Mouse (Mus musculus) hindbrain, embryonic 10.5 days (tissue): ENCODE results near the gene Pcx. TPM values are rescaled to one million over a fixed set of nuclear protein-coding genes. Genes with fewer than 3 reads are reported as not detected.

Source experiments
- DNase-seq: peaks from one replicate; pipeline ENCODE4 v3.0.0-alpha.2; 2017; ENCODE audit warnings: low spot score
- H3K27ac ChIP-seq: fragments of 300-500 bp; sonication (generic); 2 replicates; pipeline ENCODE4 v1.5.1; 2016; ENCODE audit warnings: mild to moderate bottlenecking, moderate library complexity
- H3K27me3 ChIP-seq: fragments of 300-500 bp; sonication (generic); 2 replicates; pipeline ENCODE4 v1.6.1; 2016; ENCODE audit warnings: mild to moderate bottlenecking; ENCODE audit not compliant: poor library complexity, insufficient read depth, severe bottlenecking
- H3K36me3 ChIP-seq: fragments of 300-500 bp; sonication (generic); 2 replicates; pipeline ENCODE4 v1.6.1; 2016; ENCODE audit warnings: mild to moderate bottlenecking, moderate library complexity
- H3K4me1 ChIP-seq: fragments of 300-500 bp; sonication (generic); replicated peaks from 2 replicates; pipeline ENCODE4 v1.6.1; 2016; ENCODE audit warnings: mild to moderate bottlenecking
- H3K4me3 ChIP-seq: fragments of 300-500 bp; sonication (generic); 2 replicates; pipeline ENCODE4 v1.5.1; 2016; ENCODE audit warnings: mild to moderate bottlenecking, moderate library complexity
- H3K9me3 ChIP-seq: fragments of 300-500 bp; sonication (generic); 2 replicates; pipeline ENCODE4 v1.6.1; 2016; ENCODE audit warnings: mild to moderate bottlenecking, moderate library complexity
- WGBS: fragments of 180-500 bp; shearing (Covaris S2); methylation state at CpG from one replicate; pipeline ENCODE4 v1.1.7; 2016; 5-methylcytosine and 5-hydroxymethylcytosine counted together
- polyA plus RNA-seq: library from polyadenylated mRNA; unstranded; fragments of >200 nt; fragmentation: Nextera tagmentation; extraction: Ambion mirVana; gene quantifications from 2 replicates; pipeline ENCODE4 v1.2.1, GENCODE M21; 2016

Gene Pcx
- polyA plus RNA-seq, 1 experiment from 2014 or later: 25.5 TPM

DNA sequence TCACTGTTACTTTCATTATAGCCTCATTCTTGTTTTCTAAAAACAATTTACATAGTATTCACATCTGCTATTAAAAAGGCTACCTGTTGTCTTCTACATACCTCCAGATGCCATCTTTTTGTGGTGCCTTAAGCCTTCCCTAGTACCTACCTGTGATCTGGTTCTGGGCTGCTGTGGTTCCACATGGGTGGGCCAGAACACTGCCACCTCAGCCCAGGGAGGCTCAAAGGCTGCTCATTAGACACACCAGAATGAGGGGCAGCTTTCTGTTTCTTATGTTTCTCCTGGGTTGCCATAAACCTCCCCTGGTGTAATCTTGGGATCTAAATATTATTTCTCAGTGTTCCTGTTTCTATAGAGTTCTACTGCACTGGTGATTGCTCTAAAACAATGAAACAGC lies 31.8 kb downstream of the Pcx start:
- H3K27ac ChIP-seq: no peak overlapping the region
- no peak overlapping the region for H3K4me3 ChIP-seq
- H3K36me3 ChIP-seq: no peaks in the 10 kb centered on the region

DNA sequence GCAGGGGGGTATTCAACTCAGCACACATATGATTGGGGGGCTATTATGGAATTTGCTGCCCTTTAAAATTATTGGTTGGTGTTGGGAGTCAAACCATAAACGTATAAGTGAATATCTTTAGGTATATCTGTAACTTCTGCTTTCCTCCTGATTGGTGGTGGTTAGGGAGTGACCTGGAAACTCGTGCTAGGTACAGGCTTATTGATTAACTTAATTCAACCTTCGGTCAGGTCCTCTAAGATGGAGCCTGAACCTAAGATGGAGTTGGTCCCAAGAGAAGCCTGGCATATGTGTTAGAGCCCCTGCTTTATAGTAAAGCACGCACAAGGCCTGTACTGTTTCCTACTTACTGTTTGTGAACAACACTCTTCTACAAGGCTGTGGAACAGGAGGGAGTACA lies 34.8 kb downstream of the Pcx start:
- no peak for DNase-seq
- 83% methylated on average over 4 of the region's 4 CpGs for WGBS
- Histone ChIP-seq H3K4me1 (no peaks in the 10 kb centered on the region), H3K4me3 (no peak overlapping the region), H3K27me3 (no peaks in the 10 kb centered on the region), H3K36me3 (no peaks in the 10 kb centered on the region), H3K9me3 (no peaks in the 10 kb centered on the region), H3K27ac (no peak overlapping the region)

More for the DNA sequence above, 31.8 kb downstream of the Pcx start:
- DNase-seq: no peak
- H3K4me1 ChIP-seq: no peaks in the 10 kb centered on the region
- H3K9me3 ChIP-seq: no peaks in the 10 kb centered on the region
- no peaks in the 10 kb centered on the region for H3K27me3 ChIP-seq

DNA sequence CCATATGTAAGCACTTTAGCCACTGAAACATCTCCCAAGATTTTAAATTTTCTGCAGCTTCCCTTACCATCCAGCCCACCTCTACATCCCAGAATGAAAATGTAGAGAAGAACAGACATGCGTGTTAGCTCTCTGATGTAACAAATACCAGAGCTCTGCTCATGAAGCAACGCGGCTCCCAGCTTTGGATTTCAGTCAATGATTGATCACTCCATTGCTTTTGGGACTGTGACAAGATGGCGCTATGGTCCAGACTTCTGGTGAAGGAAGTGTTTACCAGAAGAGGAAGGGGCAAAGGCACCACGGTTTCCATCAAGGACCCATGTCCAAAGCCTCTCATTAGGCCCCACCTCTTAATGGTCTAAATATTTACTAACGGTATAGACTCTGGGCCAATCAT lies 35.6 kb downstream of the Pcx start:
- Histone ChIP-seq H3K4me1 (no peaks in the 10 kb centered on the region), H3K27me3 (no peaks in the 10 kb centered on the region), H3K4me3 (no peak overlapping the region), H3K36me3 (no peaks in the 10 kb centered on the region), H3K9me3 (no peaks in the 10 kb centered on the region), H3K27ac (no peak overlapping the region)
- DNase-seq: no peak
- WGBS: 94% methylated on average over 6 of the region's 6 CpGs

- no peaks in the 10 kb centered on the region for H3K4me1 ChIP-seq
- H3K27ac ChIP-seq: no peak overlapping the region
- no peak overlapping the region for H3K4me3 ChIP-seq
- H3K27me3 ChIP-seq: no peaks in the 10 kb centered on the region
- no peaks in the 10 kb centered on the region for H3K9me3 ChIP-seq
- H3K36me3 ChIP-seq: no peaks in the 10 kb centered on the region
- no peak for DNase-seq
- 83% methylated on average over 6 of the region's 6 CpGs for WGBS
Measured at GRCm38 (mm10) chr19:4547801-4548200, 37.5 kb downstream of the Pcx start.

DNA sequence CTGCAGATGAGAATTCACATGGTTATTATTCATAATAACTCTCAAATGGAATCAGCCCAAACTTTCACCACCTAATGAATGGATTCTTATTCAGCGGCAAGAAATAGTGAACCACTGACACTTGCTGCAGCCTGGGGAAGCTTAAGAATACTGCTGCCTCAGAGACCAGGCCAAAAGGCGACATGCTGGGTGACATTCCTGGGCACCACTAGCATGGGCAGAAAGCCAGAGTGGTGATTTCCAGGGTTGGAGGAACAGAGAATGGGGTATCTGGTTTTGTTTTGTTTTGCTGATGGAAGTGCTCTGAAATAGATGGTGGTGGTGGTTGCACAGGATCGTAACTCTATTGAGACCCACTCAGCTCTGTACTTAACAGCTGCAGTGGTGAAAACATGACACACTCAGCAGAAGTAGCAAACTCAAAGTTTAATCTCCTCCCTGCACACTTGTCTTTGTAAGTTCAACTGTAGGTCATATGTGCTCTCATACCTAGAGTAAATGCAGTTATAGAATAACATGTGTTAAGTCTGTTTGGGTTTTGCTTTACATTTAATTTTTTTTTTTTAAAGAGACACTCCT lies 38.1 kb downstream of the Pcx start:
- H3K4me1 ChIP-seq: no peaks in the 10 kb centered on the region
- H3K9me3 ChIP-seq: no peaks in the 10 kb centered on the region
- no peak for DNase-seq
- no peak overlapping the region for H3K4me3 ChIP-seq
- WGBS: 84% methylated on average over 3 of the region's 3 CpGs
- H3K36me3 ChIP-seq: no peaks in the 10 kb centered on the region
- no peaks in the 10 kb centered on the region for H3K27me3 ChIP-seq
- H3K27ac ChIP-seq: no peak overlapping the region

DNA sequence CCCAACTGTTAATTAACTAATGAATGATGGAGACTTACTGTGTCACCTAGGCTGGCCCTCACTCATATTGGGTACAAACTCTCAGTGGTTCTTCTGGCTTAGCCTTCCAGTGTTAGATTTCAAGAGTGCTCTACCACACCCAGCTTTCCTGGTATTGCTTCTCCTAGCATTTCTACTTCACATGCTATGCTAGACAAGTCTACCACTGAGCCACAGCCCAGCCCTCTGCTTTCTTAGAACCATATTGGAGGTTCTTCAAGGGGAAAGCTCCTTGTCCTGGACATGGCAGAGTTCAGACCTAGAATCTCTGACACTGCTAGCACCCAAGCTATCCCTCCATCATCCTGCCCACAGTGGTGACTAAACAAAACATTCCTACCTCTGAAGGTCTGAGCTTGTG lies 44.0 kb downstream of the Pcx start:
- Histone ChIP-seq H3K36me3 (no peaks in the 10 kb centered on the region), H3K4me3 (no peak overlapping the region), H3K9me3 (no peaks in the 10 kb centered on the region), H3K4me1 (peaks cover 14% of the 10 kb centered on the region), H3K27me3 (no peaks in the 10 kb centered on the region), H3K27ac (no peak overlapping the region)
- DNase-seq: no peak

- Histone ChIP-seq H3K27me3 (no peaks in the 10 kb centered on the region), H3K4me3 (no peak overlapping the region), H3K36me3 (no peaks in the 10 kb centered on the region), H3K27ac (no peak overlapping the region), H3K9me3 (no peaks in the 10 kb centered on the region), H3K4me1 (peaks cover 22% of the 10 kb centered on the region)
- DNase-seq: no peak
- 81% methylated on average over 7 of the region's 7 CpGs for WGBS
Measured at GRCm38 (mm10) chr19:4555086-4555485, 44.8 kb downstream of the Pcx start.

DNA sequence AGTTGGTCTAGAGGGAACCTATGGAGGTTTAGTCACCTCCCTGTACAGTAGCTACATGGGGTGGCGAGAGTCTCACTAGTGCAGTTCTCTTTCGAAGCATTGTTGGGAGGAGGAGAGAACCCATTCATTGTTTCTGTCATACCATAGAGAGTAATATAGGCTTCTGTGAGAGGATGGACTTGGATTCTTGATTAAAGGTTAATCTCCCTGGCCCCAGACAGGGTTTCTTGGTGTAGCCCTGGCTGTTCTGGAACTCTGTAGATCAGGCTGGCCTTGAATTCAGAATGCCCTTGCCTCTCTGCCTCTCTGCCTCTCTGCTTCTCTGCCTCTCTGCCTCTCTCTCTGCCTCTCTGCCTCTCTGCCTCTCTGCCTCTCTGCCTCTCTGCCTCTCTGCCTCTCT lies 46.5 kb downstream of the Pcx start:
- Histone ChIP-seq H3K27me3 (no peaks in the 10 kb centered on the region), H3K27ac (no peak overlapping the region), H3K36me3 (no peaks in the 10 kb centered on the region), H3K9me3 (no peaks in the 10 kb centered on the region), H3K4me3 (no peak overlapping the region), H3K4me1 (peaks cover 24% of the 10 kb centered on the region)
- DNase-seq: no peak
- WGBS: 92% methylated on average over 2 of the region's 2 CpGs

GRCm38 (mm10) chr19:4557796-4558569 lies 47.7 kb downstream of the Pcx start:
- WGBS: 67% methylated on average over 8 of the region's 8 CpGs
- no peak overlapping the region for H3K4me3 ChIP-seq
- H3K4me1 ChIP-seq: peaks cover 24% of the 10 kb centered on the region
- H3K9me3 ChIP-seq: no peaks in the 10 kb centered on the region
- H3K36me3 ChIP-seq: no peaks in the 10 kb centered on the region
- no peak for DNase-seq
- no peaks in the 10 kb centered on the region for H3K27me3 ChIP-seq
- peak overlapping the region; percentile 62 for H3K27ac ChIP-seq

- no peak for DNase-seq
- H3K36me3 ChIP-seq: no peaks in the 10 kb centered on the region
- peak overlapping the region; percentile 46 for H3K27ac ChIP-seq
- H3K4me1 ChIP-seq: peaks cover 24% of the 10 kb centered on the region
- 67% methylated on average over 3 of the region's 3 CpGs for WGBS
- H3K9me3 ChIP-seq: no peaks in the 10 kb centered on the region
- H3K4me3 ChIP-seq: no peak overlapping the region
- H3K27me3 ChIP-seq: no peaks in the 10 kb centered on the region
Measured at GRCm38 (mm10) chr19:4558570-4558955, 48.3 kb downstream of the Pcx start.

DNA sequence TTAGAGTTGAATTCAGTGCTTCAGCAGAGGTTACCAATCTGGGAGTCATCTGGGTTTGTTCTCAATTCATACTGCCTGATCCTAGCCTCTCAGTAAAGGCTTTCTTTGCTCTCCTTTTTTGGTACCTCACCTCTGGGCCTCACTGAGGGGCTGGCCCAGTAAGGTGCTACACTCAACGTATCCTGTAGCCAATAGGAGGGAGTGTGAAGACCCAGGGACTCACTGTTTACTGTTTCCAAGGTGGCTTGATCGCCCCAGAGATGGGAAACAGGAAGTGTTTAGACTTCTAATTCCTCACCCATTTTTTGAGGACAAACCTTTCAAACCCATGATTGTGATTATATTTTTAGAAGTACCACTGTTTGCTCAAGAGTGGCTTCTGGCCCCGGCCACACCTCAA lies 48.7 kb downstream of the Pcx start:
- WGBS: 54% methylated on average over 3 of the region's 3 CpGs

GRCm38 (mm10) chr19:4559588-4559987 lies 49.3 kb downstream of the Pcx start:
- H3K4me3 ChIP-seq: no peak overlapping the region
- no peaks in the 10 kb centered on the region for H3K27me3 ChIP-seq
- H3K36me3 ChIP-seq: no peaks in the 10 kb centered on the region
- 69% methylated on average over 2 of the region's 2 CpGs for WGBS
- H3K9me3 ChIP-seq: no peaks in the 10 kb centered on the region
- H3K27ac ChIP-seq: peak overlapping the region; percentile 78
- peaks cover 24% of the 10 kb centered on the region for H3K4me1 ChIP-seq
- peak; percentile 10 for DNase-seq

More for the DNA sequence above, 48.7 kb downstream of the Pcx start:
- Histone ChIP-seq H3K4me3 (no peak overlapping the region), H3K9me3 (no peaks in the 10 kb centered on the region), H3K36me3 (no peaks in the 10 kb centered on the region), H3K27me3 (no peaks in the 10 kb centered on the region), H3K27ac (peak overlapping the region; percentile 78), H3K4me1 (peaks cover 24% of the 10 kb centered on the region)
- DNase-seq: no peak

DNA sequence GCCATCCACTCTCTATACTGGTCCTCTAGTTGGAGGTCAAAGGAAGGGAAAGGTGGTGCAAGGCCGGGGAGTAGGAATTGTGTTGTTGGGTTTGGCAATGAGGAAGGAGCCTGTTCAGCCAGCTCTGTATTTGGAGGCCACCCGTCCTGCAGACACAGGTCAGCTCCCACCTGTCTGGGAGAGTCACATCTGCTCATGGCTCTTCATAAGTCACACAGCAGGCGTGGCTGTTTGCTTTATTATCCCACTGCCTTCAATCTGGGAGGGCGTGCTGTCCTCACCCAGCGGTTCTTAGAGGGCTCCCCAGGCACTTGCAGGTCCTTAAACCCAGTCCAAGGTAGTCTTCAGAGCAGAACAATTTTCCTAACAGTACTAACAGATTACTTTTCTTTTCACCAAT lies 49.9 kb downstream of the Pcx start:
- Histone ChIP-seq H3K9me3 (no peaks in the 10 kb centered on the region), H3K36me3 (no peaks in the 10 kb centered on the region), H3K27ac (peak overlapping the region; percentile 78), H3K4me3 (no peak overlapping the region), H3K4me1 (peaks cover 24% of the 10 kb centered on the region), H3K27me3 (no peaks in the 10 kb centered on the region)
- no peak for DNase-seq
- WGBS: 81% methylated on average over 5 of the region's 5 CpGs
